Mouse (Mus musculus) ES-E14 (cell line): ENCODE data around the gene Mknk2. TPM values are rescaled to one million over a fixed set of nuclear protein-coding genes. Genes with fewer than 3 reads are reported as not detected.
A peak's percentile ranks its signal among the peaks of the same experiment; 100 is the strongest.

Experiments
- DNase-seq: peaks from one replicate; pipeline ENCODE4 v3.0.0-alpha.2; 2013; ENCODE audit warnings: low read depth, low spot score
- H3K27ac ChIP-seq: 2 replicates; pipeline ENCODE4 v1.5.1; 2012; ENCODE audit warnings: low read depth, mild to moderate bottlenecking, low read length, moderate library complexity, mixed read lengths; ENCODE audit not compliant: poor library complexity, insufficient read depth, severe bottlenecking
- H3K36me3 ChIP-seq: 2 replicates; pipeline ENCODE4 v1.6.1; 2012; ENCODE audit warnings: mild to moderate bottlenecking, low read length, moderate library complexity, mixed read lengths; ENCODE audit not compliant: control insufficient read depth, poor library complexity, insufficient read depth, severe bottlenecking
- H3K4me1 ChIP-seq, 2 experiments: fragments of 150-350 bp in 1 of 2; sonication (generic) in 1 of 2; 2 replicates each; pipeline ENCODE4 v1.6.1; 2012; ENCODE audit warnings: low read length in 2 of 2, mild to moderate bottlenecking in 1 of 2, mixed read lengths in 1 of 2; ENCODE audit not compliant: control insufficient read depth in 2 of 2, insufficient read depth in 2 of 2, poor library complexity in 1 of 2
- H3K4me3 ChIP-seq, 2 experiments: fragments of 150-350 bp in 1 of 2; sonication (generic) in 1 of 2; 2 replicates each; pipeline ENCODE4 v1.5.1; 2012; ENCODE audit warnings: low read length in 2 of 2, low read depth in 1 of 2, mild to moderate bottlenecking in 1 of 2, mixed read lengths in 1 of 2; ENCODE audit not compliant: insufficient read depth in 1 of 2, poor library complexity in 1 of 2, severe bottlenecking in 1 of 2
- H3K9ac ChIP-seq: 2 replicates; pipeline ENCODE4 v1.6.1; 2012; ENCODE audit warnings: low read depth, mild to moderate bottlenecking, low read length, mixed read lengths; ENCODE audit not compliant: poor library complexity, insufficient read depth, severe bottlenecking
- H3K9me3 ChIP-seq: fragments of 150-350 bp; sonication (generic); 2 replicates; pipeline ENCODE4 v1.6.1; 2012; ENCODE audit warnings: low read depth, mild to moderate bottlenecking, low read length; ENCODE audit not compliant: control insufficient read depth, insufficient read depth
- CHD2 ChIP-seq: IDR thresholded peaks from 2 replicates; pipeline ENCODE4 v1.6.1; 2014; ENCODE audit warnings: mild to moderate bottlenecking, low read depth, low read length, inconsistent platforms
- HCFC1 ChIP-seq: IDR thresholded peaks from 2 replicates; pipeline ENCODE4 v1.6.1; 2012; ENCODE audit warnings: low read length, inconsistent platforms, borderline replicate concordance; ENCODE audit not compliant: insufficient read depth
- MAFK ChIP-seq: IDR thresholded peaks from 2 replicates; pipeline ENCODE4 v1.6.1; 2014; ENCODE audit warnings: mild to moderate bottlenecking, low read depth, low read length, inconsistent platforms; ENCODE audit not compliant: insufficient read depth
- ZC3H11A ChIP-seq: IDR thresholded peaks from 2 replicates; pipeline ENCODE4 v1.6.1; 2012; ENCODE audit warnings: low read depth, mild to moderate bottlenecking, inconsistent platforms, low read length, borderline replicate concordance
- ZNF384 ChIP-seq: IDR thresholded peaks from 2 replicates; pipeline ENCODE4 v1.6.1; 2012; ENCODE audit warnings: low read depth, low read length, inconsistent platforms
- in situ Hi-C, 2 experiments: fragments of 600-800 bp; cut with MboI; formaldehyde crosslinking; loops; one replicate each; pipeline ENCODE4 v1.15.1; 2025; ENCODE audit warnings: low sequenced_read_pairs in 2 of 2, inconsistent platforms in 1 of 2; ENCODE audit not compliant: unreplicated experiment in 2 of 2
- total RNA-seq: library from RNA; depleted of rRNA; stranded (reverse); fragments of 300-350 nt; gene quantifications from 2 replicates; pipeline ENCODE4 v1.2.3, GENCODE M21; 2012

Mknk2 gene
- total RNA-seq, 1 experiment: 40.7 TPM

- TF ChIP-seq ZNF384 (no peak), ZC3H11A (no peak)
- H3K27ac ChIP-seq: no peak overlapping the region
- DNase-seq: no peak
- H3K9ac ChIP-seq: peak overlapping the region; percentile 81
- peak overlapping the region; percentile 86 to 92 for H3K4me3 ChIP-seq
- H3K36me3 ChIP-seq: peaks cover 13% of the 10 kb centered on the region
- no peaks in the 10 kb centered on the region for H3K9me3 ChIP-seq
- in situ Hi-C loops: no loop called here
- H3K4me1 ChIP-seq: peaks cover 9 to 31% of the 10 kb centered on the region in 2 experiments
Observed at GRCm38 (mm10) chr10:80675405-80676197, 2.3 kb downstream of the Mknk2 start.

- peak overlapping the region; percentile 81 for H3K9ac ChIP-seq
- H3K4me3 ChIP-seq: peak overlapping the region; percentile 86 to 92
- no peak for DNase-seq
- no peak for TF ChIP-seq CHD2
- peaks cover 9 to 31% of the 10 kb centered on the region in 2 experiments for H3K4me1 ChIP-seq
- in situ Hi-C loops: no loop called here
- peaks cover 18% of the 10 kb centered on the region for H3K36me3 ChIP-seq
- H3K9me3 ChIP-seq: no peaks in the 10 kb centered on the region
- H3K27ac ChIP-seq: no peak overlapping the region
Observed at GRCm38 (mm10) chr10:80674851-80675404, 3.0 kb downstream of the Mknk2 start.

DNA sequence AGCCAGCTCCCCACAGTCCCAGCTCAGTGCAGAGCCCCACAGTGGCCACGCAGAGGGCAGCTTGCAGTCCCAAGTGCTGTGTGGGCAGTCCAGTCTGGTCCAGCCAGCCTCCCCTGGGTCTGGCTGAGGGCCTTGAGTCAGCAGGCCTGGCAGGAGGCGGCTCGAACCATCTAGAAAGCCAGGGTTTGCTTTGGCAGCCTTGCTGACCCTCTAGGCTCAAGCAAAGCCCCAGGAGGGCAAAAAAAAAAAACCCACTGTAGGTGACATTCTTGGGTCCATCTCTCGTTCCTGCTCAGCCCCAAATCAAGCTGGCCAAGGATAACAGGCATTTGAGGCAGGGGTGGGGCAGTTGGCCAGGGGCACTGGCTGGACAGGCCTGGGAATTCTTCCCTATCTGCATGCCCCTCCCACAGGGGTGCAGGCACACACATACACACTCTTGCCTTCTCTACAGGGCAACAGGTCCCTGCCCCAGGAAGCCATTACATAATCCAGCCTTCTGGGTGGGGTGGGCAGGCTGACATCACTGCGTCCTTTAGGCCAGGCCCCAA, 3.7 kb downstream of the Mknk2 start:
- in situ Hi-C loops: no loop called here
- peaks cover 25% of the 10 kb centered on the region for H3K36me3 ChIP-seq
- no peak for DNase-seq
- H3K4me1 ChIP-seq: peaks cover 9 to 26% of the 10 kb centered on the region in 2 experiments
- no peak overlapping the region for H3K9ac ChIP-seq
- no peak overlapping the region for H3K27ac ChIP-seq
- no peaks in the 10 kb centered on the region for H3K9me3 ChIP-seq
- TF ChIP-seq CHD2: no peak
- no peak for TF ChIP-seq MAFK
- no peak for TF ChIP-seq ZC3H11A
- TF ChIP-seq HCFC1: no peak
- no peak for TF ChIP-seq ZNF384
- no peak overlapping the region; a peak in 1 of 4 replicates for H3K4me3 ChIP-seq

DNA sequence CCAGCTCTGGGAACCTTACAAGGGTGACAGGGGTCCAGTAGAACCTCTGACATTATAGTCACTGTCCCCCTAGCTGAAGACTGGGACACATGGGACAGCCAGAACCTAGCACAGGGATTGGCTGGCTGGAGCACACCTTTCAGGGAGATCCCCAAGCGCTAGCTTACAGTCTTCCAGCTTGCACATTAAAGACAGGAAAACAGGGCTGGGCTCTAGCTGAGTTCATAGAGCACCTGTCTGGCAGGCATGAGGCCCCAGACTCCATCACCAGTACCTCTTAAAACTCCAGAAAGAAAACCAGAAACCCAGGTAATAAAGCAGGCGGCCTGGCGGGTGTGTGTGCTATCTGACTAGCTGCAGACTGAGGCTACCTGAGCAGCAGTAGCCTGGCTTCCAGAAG, 4.2 kb downstream of the Mknk2 start:
- H3K27ac ChIP-seq: no peak overlapping the region
- no peak overlapping the region for H3K9ac ChIP-seq
- peaks cover 30% of the 10 kb centered on the region for H3K36me3 ChIP-seq
- no peaks in the 10 kb centered on the region for H3K9me3 ChIP-seq
- peaks cover 9 to 22% of the 10 kb centered on the region in 2 experiments for H3K4me1 ChIP-seq
- in situ Hi-C loops: no loop called here
- H3K4me3 ChIP-seq: no peak overlapping the region
- no peak for TF ChIP-seq ZNF384
- no peak for TF ChIP-seq HCFC1
- no peak for TF ChIP-seq ZC3H11A
- TF ChIP-seq CHD2: no peak
- no peak for TF ChIP-seq MAFK
- DNase-seq: no peak
